Mouse (Mus musculus): Measurements from ENCODE around the gene Nsd1.

Gene Nsd1

GRCm38 (mm10) chr13:55329109-55329682 lies 119.6 kb downstream of the Nsd1 start:
- DNase-seq (ENCODE audit: low spot score in 2 of 2) = no peak

- peak; percentile 79 to 83 for DNase-seq (ENCODE audit: low spot score in 2 of 2)
Measured at GRCm38 (mm10) chr13:55329683-55330566, 120.3 kb downstream of the Nsd1 start, which contains the start of gene Mxd3. TSS of gene Mxd3 (minus strand) at chr13:55329823.

- DNase-seq (ENCODE audit: low spot score in 2 of 2) = no peak
Measured at GRCm38 (mm10) chr13:55330567-55331400, 121.2 kb downstream of the Nsd1 start.

- DNase-seq (ENCODE audit: low spot score in 2 of 2) = no peak
Measured at GRCm38 (mm10) chr13:55332331-55332730, 122.7 kb downstream of the Nsd1 start.

GRCm38 (mm10) chr13:55335701-55336100 lies 126.1 kb downstream of the Nsd1 start:
- no peak for DNase-seq (ENCODE audit: low spot score in 2 of 2)

GRCm38 (mm10) chr13:55337341-55337975 lies 127.9 kb downstream of the Nsd1 start:
- no peak for DNase-seq (ENCODE audit: low spot score in 2 of 2)

- no peak for DNase-seq (ENCODE audit: low spot score in 2 of 2)
Measured at GRCm38 (mm10) chr13:55338131-55339054, 128.8 kb downstream of the Nsd1 start.

GRCm38 (mm10) chr13:55339259-55339658 lies 129.7 kb downstream of the Nsd1 start:
- no peak for DNase-seq (ENCODE audit: low spot score in 2 of 2)

GRCm38 (mm10) chr13:55342469-55342868 lies 132.9 kb downstream of the Nsd1 start:
- no peak for DNase-seq (ENCODE audit: low spot score in 2 of 2)

- no peak for DNase-seq (ENCODE audit: low spot score in 2 of 2)
Measured at GRCm38 (mm10) chr13:55344286-55344685, 134.7 kb downstream of the Nsd1 start.

- no peak for DNase-seq (ENCODE audit: low spot score in 2 of 2)
Measured at GRCm38 (mm10) chr13:55346745-55347144, 137.2 kb downstream of the Nsd1 start.

GRCm38 (mm10) chr13:55361145-55361544 lies 151.6 kb downstream of the Nsd1 start:
- no peak for DNase-seq (ENCODE audit: low spot score in 2 of 2)

- no peak for DNase-seq (ENCODE audit: low spot score in 2 of 2)
Measured at GRCm38 (mm10) chr13:55361974-55362452, 152.4 kb downstream of the Nsd1 start.

- peak; percentile 83 to 92 for DNase-seq (ENCODE audit: low spot score in 2 of 2)
Measured at GRCm38 (mm10) chr13:55362453-55363060, 153.0 kb downstream of the Nsd1 start, which contains the start of gene Lman2. TSS of gene Lman2 (minus strand) at chr13:55362783.
